Mouse (Mus musculus) liver, postnatal 0 days (tissue): ENCODE results near the gene Arhgef19.

Source experiments
- CTCF ChIP-seq: sonication (generic); IDR thresholded peaks from 2 replicates; pipeline ENCODE4 v1.5.1; 2016; ENCODE audit warnings: antibody characterized with exemption, low read depth
- EP300 ChIP-seq: IDR thresholded peaks from 2 replicates; pipeline ENCODE4 v1.6.1; 2016; ENCODE audit warnings: antibody characterized with exemption, low read depth, mild to moderate bottlenecking

GRCm38 (mm10) chr4:141259413-141259812 lies 20.1 kb downstream of the Arhgef19 start:
- no peak for TF ChIP-seq CTCF
- no peak for TF ChIP-seq EP300
